Mouse (Mus musculus) stomach, embryonic 14.5 days (tissue): ENCODE measurements at regions not wholly inside any gene's neighbourhood (a gene's known extent, or its start where the extent isn't known, plus 50 kb on each side); places are given as distances from the start of the nearest gene placed in this dataset.

Source experiments
- ATAC-seq: fragments of 200-750 bp; cut with Nextera tagmentation; 2 replicates; pipeline ENCODE4 v1.8.0; 2017; ENCODE audit warnings: low read depth, moderate TSS enrichment; ENCODE audit not compliant: insufficient number of reproducible peaks, insufficient read depth, low FRiP score
- H3K27ac ChIP-seq: fragments of 300-500 bp; sonication (generic); 2 replicates; pipeline ENCODE4 v1.5.1; 2014; ENCODE audit warnings: mild to moderate bottlenecking, low read length, moderate library complexity, mixed read lengths
- H3K27me3 ChIP-seq: fragments of 300-500 bp; sonication (generic); 2 replicates; pipeline ENCODE4 v1.6.1; 2014; ENCODE audit warnings: low read length, control low read depth, mixed read lengths; ENCODE audit not compliant: control insufficient read depth, insufficient read depth
- H3K36me3 ChIP-seq: fragments of 300-500 bp; sonication (generic); 2 replicates; pipeline ENCODE4 v1.6.1; 2014; ENCODE audit warnings: mild to moderate bottlenecking, control low read depth, low read length, moderate library complexity, mixed read lengths; ENCODE audit not compliant: control insufficient read depth, insufficient read depth
- H3K4me1 ChIP-seq: fragments of 300-500 bp; sonication (generic); 2 replicates; pipeline ENCODE4 v1.6.1; 2014; ENCODE audit warnings: low read length, control low read depth, mixed read lengths; ENCODE audit not compliant: control insufficient read depth, insufficient read depth
- H3K4me2 ChIP-seq: fragments of 300-500 bp; sonication (generic); replicated peaks from 2 replicates; pipeline ENCODE4 v1.6.1; 2014; ENCODE audit warnings: low read depth, low read length, control low read depth
- H3K4me3 ChIP-seq: fragments of 300-500 bp; sonication (generic); 2 replicates; pipeline ENCODE4 v1.5.1; 2014; ENCODE audit warnings: low read depth, low read length, control low read depth
- H3K9ac ChIP-seq: fragments of 300-500 bp; sonication (generic); replicated peaks from 2 replicates; pipeline ENCODE4 v1.6.1; 2014; ENCODE audit warnings: low read depth, mild to moderate bottlenecking, control low read depth, low read length, moderate library complexity, mixed read lengths
- H3K9me3 ChIP-seq: fragments of 300-500 bp; sonication (generic); 2 replicates; pipeline ENCODE4 v1.6.1; 2016; ENCODE audit warnings: low read depth, low read length, control low read depth; ENCODE audit not compliant: control insufficient read depth
- WGBS: fragments of 180-500 bp; shearing (Covaris S2); extraction: QIAGEN DNeasy Blood & Tissue Kit; methylation state at CpG from one replicate; pipeline ENCODE4 v1.1.7; 2014; 5-methylcytosine and 5-hydroxymethylcytosine counted together

DNA sequence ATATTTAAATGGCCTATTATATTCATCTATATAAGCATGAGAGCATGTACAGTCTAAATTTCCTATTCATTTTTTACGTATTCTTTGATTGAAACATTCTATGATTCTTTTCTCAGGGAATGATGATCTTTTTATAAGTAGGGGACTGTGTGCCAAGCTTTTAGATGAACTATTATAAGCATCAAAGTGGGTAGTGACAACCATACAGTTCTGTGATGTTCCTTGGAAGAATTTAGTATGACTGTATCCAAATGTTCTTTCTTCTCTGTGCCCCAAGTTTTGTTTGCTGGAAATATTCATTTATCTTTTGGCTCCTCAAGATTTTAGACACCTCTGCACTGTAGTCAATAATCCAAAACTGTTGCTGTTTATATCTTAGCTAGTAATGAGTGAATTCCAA is 1301.1 kb upstream of the Zeb2 start:
- Histone ChIP-seq H3K27ac (no peak overlapping the region), H3K9ac (no peak overlapping the region), H3K4me1 (no peaks in the 10 kb centered on the region), H3K4me3 (no peak overlapping the region), H3K4me2 (no peak overlapping the region), H3K27me3 (no peaks in the 10 kb centered on the region), H3K36me3 (no peaks in the 10 kb centered on the region), H3K9me3 (no peaks in the 10 kb centered on the region)
- no peak for ATAC-seq
- 96% methylated on average over 1 of the region's 1 CpGs for WGBS

DNA sequence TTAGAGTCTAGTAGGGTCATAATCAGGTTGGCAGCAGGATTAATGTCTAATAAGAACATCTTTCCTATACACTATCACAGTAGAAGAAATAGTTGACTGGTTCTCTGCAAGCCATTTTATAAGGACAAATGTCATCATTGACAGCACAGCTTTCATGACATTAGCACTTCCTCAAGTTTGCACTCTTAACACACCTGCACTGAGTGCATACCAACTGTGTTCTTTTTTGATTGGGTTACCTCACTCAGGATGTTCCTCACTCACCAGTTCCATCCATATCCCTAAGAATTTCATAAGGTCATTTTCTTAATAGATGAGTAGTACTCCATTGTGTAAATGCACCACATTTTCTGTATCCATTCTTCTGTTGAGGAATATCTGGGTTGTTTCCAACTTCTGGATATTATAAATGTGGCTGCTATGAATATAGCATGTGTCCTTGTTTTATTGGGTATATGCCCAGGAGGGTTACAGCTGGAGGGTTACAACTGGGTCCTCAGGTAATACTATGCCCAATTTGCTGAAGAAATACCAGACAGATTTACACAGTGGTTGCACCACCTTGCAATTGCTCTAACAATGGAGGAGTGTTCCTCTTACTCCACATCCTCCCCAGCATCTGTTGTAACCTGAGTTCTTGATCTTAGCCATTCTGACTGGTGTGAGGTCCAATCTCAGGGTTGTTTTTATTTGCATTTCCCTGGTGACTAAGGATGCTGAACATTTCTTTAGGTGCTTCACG is 1285.3 kb upstream of the Zeb2 start:
- 89% methylated on average over 1 of the region's 1 CpGs for WGBS
- Histone ChIP-seq H3K9ac (no peak overlapping the region), H3K9me3 (no peaks in the 10 kb centered on the region), H3K4me2 (no peak overlapping the region), H3K36me3 (no peaks in the 10 kb centered on the region), H3K4me3 (no peak overlapping the region), H3K4me1 (no peaks in the 10 kb centered on the region), H3K27ac (no peak overlapping the region), H3K27me3 (no peaks in the 10 kb centered on the region)
- ATAC-seq: no peak

DNA sequence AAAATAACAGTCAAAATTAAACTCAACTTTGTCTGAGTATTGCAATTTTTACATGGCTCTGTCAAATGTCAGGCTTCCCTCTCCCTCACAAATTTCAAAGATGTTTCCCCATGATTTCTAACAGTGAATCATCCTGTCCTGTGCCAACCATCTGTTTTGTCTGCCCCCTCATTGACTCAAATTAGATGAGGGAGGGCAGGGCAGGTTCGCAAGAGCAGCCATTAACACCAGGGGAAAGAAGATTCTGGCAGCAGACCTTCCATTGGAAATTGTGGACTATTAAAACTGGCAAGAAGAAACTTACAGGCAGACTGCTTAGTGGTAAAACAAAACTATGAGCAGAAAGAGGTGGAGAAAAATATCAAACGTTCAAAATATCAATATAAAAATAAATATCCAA is 1277.0 kb upstream of the Zeb2 start:
- no peak for ATAC-seq
- H3K27me3 ChIP-seq: no peaks in the 10 kb centered on the region
- no peak overlapping the region for H3K4me3 ChIP-seq
- H3K4me1 ChIP-seq: no peaks in the 10 kb centered on the region
- no peaks in the 10 kb centered on the region for H3K9me3 ChIP-seq
- H3K36me3 ChIP-seq: no peaks in the 10 kb centered on the region
- H3K27ac ChIP-seq: no peak overlapping the region
- no peak overlapping the region for H3K9ac ChIP-seq
- WGBS: 74% methylated on average over 2 of the region's 2 CpGs
- no peak overlapping the region for H3K4me2 ChIP-seq

DNA sequence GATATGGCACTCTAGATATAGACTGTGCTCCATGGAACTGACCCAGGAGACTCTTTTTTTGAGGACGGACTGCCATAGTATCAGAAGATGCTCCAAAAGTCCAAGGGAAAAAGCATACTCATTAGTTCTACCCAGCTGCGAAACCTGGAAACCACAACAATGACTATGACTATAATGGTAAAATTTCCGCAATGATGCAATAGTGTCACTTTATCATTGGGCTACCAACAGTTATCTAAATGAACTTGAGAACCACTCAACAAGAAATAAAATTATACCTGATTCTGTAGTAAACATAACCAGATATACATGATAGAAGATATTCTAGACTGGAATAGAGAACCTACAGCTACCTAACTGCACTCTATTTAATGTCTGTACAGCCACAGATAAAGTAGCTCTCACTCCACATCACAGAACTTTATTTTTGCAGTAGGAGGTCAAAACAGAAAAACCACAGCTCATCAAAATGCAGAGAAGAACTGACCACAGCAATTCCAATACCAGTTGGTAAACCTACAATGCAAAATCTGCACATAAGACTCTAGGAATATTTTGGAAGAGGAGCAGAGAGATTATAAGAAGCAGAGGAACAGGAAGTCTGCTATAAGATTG is 1255.8 kb upstream of the Zeb2 start:
- no peak for ATAC-seq
- H3K27me3 ChIP-seq: no peaks in the 10 kb centered on the region

DNA sequence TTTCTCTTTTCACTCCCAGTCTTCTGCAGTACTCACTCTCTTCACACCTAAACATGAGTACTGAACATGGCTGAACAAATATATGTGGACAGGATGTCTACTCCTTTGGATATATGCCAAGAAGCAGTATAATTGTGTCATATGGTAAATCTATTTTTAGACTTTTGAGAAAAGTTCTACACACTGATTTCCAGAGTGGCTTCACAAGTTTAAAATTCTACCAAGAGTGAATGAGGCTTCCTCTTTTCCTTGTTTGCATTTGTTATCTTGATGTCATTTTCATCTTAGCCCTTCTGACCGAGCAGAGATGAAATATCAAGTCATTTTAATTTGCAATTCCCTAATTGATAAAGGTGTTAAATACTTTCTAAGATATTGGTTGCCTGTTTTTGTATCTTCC is 1254.6 kb upstream of the Zeb2 start:
- H3K9me3 ChIP-seq: no peaks in the 10 kb centered on the region
- no peak overlapping the region for H3K4me2 ChIP-seq
- ATAC-seq: no peak
- no peak overlapping the region for H3K27ac ChIP-seq
- no peaks in the 10 kb centered on the region for H3K27me3 ChIP-seq
- H3K9ac ChIP-seq: no peak overlapping the region
- no peaks in the 10 kb centered on the region for H3K4me1 ChIP-seq
- WGBS: 53% methylated on average over 1 of the region's 1 CpGs
- H3K36me3 ChIP-seq: no peaks in the 10 kb centered on the region
- no peak overlapping the region for H3K4me3 ChIP-seq

More for the DNA sequence above, 1255.8 kb upstream of the Zeb2 start:
- Histone ChIP-seq H3K36me3 (no peaks in the 10 kb centered on the region), H3K27ac (no peak overlapping the region), H3K9me3 (no peaks in the 10 kb centered on the region), H3K4me2 (no peak overlapping the region), H3K4me1 (no peaks in the 10 kb centered on the region), H3K4me3 (no peak overlapping the region), H3K9ac (no peak overlapping the region)
- WGBS: 93% methylated on average over 3 of the region's 3 CpGs

DNA sequence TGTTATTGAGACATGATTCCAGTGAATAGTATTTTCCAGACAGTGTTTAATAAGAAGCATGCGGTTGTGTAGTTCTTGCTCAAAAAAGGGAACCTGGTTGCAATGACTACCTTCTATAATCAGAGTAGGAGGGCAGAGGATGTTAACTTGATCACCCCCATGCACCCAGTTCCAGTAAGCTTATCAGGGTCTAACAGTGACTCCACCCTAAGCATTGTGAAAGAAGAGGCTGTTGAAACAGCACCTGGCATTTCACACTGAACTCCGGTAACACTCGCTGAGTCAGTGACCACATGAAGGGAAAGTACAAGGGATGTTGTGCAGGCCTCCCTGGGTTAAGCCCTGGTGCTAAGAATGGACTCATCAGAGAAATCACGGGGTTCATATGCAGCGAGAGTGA is 1253.8 kb upstream of the Zeb2 start:
- H3K27me3 ChIP-seq: no peaks in the 10 kb centered on the region
- H3K4me3 ChIP-seq: no peak overlapping the region
- H3K4me2 ChIP-seq: no peak overlapping the region
- no peaks in the 10 kb centered on the region for H3K4me1 ChIP-seq
- no peaks in the 10 kb centered on the region for H3K36me3 ChIP-seq
- no peak overlapping the region for H3K9ac ChIP-seq
- H3K9me3 ChIP-seq: no peaks in the 10 kb centered on the region
- ATAC-seq: no peak
- no peak overlapping the region for H3K27ac ChIP-seq
- 60% methylated on average over 5 of the region's 5 CpGs for WGBS

DNA sequence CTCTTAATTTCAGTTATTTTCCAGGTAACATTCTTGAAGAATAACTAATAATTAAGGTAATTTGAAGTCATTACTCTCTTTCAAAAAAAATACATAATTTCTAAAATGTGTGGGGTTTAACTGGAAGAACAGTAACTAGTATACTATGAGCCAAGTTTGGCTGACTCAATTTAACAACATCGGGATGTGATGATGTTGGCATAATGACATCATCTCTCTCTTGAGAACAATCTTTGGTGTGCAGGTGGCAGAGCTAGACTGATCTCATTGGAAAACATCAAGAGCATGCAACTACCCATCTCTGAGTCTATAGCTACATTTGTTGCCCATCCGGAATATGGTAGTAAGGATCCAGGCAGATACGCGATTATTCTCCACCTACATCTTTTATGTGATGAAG is 1251.7 kb upstream of the Zeb2 start:
- H3K4me3 ChIP-seq: no peak overlapping the region
- H3K9me3 ChIP-seq: no peaks in the 10 kb centered on the region
- H3K4me1 ChIP-seq: no peaks in the 10 kb centered on the region
- no peak overlapping the region for H3K4me2 ChIP-seq
- no peak for ATAC-seq
- no peaks in the 10 kb centered on the region for H3K27me3 ChIP-seq
- H3K9ac ChIP-seq: no peak overlapping the region
- no peak overlapping the region for H3K27ac ChIP-seq
- WGBS: 93% methylated on average over 4 of the region's 4 CpGs
- H3K36me3 ChIP-seq: no peaks in the 10 kb centered on the region

DNA sequence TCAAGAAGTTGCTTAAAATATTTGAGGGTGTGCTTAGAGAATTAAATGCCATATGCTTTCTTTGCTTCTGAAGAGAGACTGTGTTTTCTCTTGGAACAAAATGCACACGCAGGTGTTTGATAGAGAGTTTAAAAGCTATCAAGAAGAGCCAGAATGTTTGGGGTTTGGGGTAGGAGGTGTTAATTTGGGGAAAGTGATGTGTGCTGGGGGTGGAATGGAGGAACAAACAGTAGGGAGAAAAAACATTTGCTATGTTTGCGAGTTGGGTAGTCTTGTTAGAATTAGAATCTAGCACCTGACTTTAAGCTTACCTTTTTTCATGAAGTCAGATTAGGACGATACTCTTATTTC is 1248.9 kb upstream of the Zeb2 start:
- no peaks in the 10 kb centered on the region for H3K4me1 ChIP-seq
- no peaks in the 10 kb centered on the region for H3K36me3 ChIP-seq
- no peaks in the 10 kb centered on the region for H3K9me3 ChIP-seq
- 87% methylated on average over 3 of the region's 3 CpGs for WGBS
- H3K4me3 ChIP-seq: no peak overlapping the region
- no peak overlapping the region for H3K9ac ChIP-seq
- no peaks in the 10 kb centered on the region for H3K27me3 ChIP-seq
- no peak for ATAC-seq
- H3K27ac ChIP-seq: no peak overlapping the region
- no peak overlapping the region for H3K4me2 ChIP-seq
